Mouse (Mus musculus) bone marrow, adult 2 months (tissue): ENCODE data around the gene Mylpf.
A peak's percentile ranks its signal among the peaks of the same experiment; 100 is the strongest.

Experiments
- CTCF ChIP-seq: fragments of 200-500 bp; IDR thresholded peaks from 2 replicates; pipeline ENCODE4 v1.5.1; 2011; ENCODE audit warnings: low read length, control low read depth; ENCODE audit not compliant: control insufficient read depth, insufficient read depth
- POLR2A ChIP-seq: fragments of 200-500 bp; IDR thresholded peaks from 2 replicates; pipeline ENCODE4 v1.6.1; 2011; ENCODE audit warnings: low read depth, mild to moderate bottlenecking, control low read depth, low read length, borderline replicate concordance; ENCODE audit not compliant: control insufficient read depth

GRCm38 (mm10) chr7:127214981-127215871 is 6.5 kb downstream of the Mylpf start:
- no peak for TF ChIP-seq POLR2A
- peak; percentile 91 for TF ChIP-seq CTCF
